Mouse (Mus musculus) ovary, postnatal 36 days (tissue): Measurements from ENCODE around the gene Patl1.
"Not testable (repeated sequence)": the region's sequence is repeated elsewhere in the genome, so short reads cannot be mapped to it uniquely, and the experiment has no call there.

ENCODE experiments used
- DNase-seq: peaks from one replicate; pipeline ENCODE4 v3.0.0; 2022; ENCODE audit warnings: low spot score, mixed read lengths

The Patl1 gene

GRCm38 (mm10) chr19:11966201-11966636 lies 54.0 kb downstream of the Patl1 start:
- DNase-seq, result peak; percentile 34

GRCm38 (mm10) chr19:11969155-11970050 lies 57.2 kb downstream of the Patl1 start:
- DNase-seq, result no peak

- no peak for DNase-seq
Measured at GRCm38 (mm10) chr19:11973511-11974222, 61.5 kb downstream of the Patl1 start.

- DNase-seq, result no peak
Measured at GRCm38 (mm10) chr19:11974223-11974540, 62.0 kb downstream of the Patl1 start.

- no peak for DNase-seq
Measured at GRCm38 (mm10) chr19:11975683-11976082, 63.5 kb downstream of the Patl1 start.

GRCm38 (mm10) chr19:11977363-11977762 lies 65.2 kb downstream of the Patl1 start:
- no peak for DNase-seq

- no peak for DNase-seq
Measured at GRCm38 (mm10) chr19:11980471-11980870, 68.3 kb downstream of the Patl1 start.

- not testable (repeated sequence) for DNase-seq
Measured at GRCm38 (mm10) chr19:11984614-11985013, 72.4 kb downstream of the Patl1 start.

- DNase-seq, result no peak
Measured at GRCm38 (mm10) chr19:11987841-11988240, 75.6 kb downstream of the Patl1 start.

GRCm38 (mm10) chr19:11989334-11989733 lies 77.1 kb downstream of the Patl1 start:
- DNase-seq, result no peak

GRCm38 (mm10) chr19:11992034-11992433 lies 79.8 kb downstream of the Patl1 start:
- DNase-seq, result no peak

GRCm38 (mm10) chr19:11992441-11993029 lies 80.3 kb downstream of the Patl1 start:
- no peak for DNase-seq
